Mouse (Mus musculus) lung, embryonic 16.5 days (tissue): Measurements from ENCODE around the gene 4930432M17Rik. TPM values are rescaled to one million over a fixed set of nuclear protein-coding genes. Genes with fewer than 3 reads are reported as not detected.
A peak's percentile ranks its signal among the peaks of the same experiment; 100 is the strongest.

Source experiments
- ATAC-seq: fragments of 200-750 bp; cut with Nextera tagmentation; 2 replicates; pipeline ENCODE4 v1.8.0; 2017; ENCODE audit warnings: low read depth, mild to moderate bottlenecking, moderate library complexity
- H3K27ac ChIP-seq: fragments of 300-500 bp; sonication (generic); 2 replicates; pipeline ENCODE4 v1.5.1; 2014; ENCODE audit warnings: mild to moderate bottlenecking, control low read depth, low read length
- H3K27me3 ChIP-seq: fragments of 300-500 bp; sonication (generic); 2 replicates; pipeline ENCODE4 v1.6.1; 2014; ENCODE audit warnings: low read depth, low read length, mixed read lengths; ENCODE audit not compliant: control insufficient read depth, insufficient read depth
- H3K36me3 ChIP-seq: fragments of 300-500 bp; sonication (generic); 2 replicates; pipeline ENCODE4 v1.6.1; 2014; ENCODE audit warnings: low read length; ENCODE audit not compliant: control insufficient read depth, insufficient read depth
- H3K4me1 ChIP-seq: fragments of 300-500 bp; sonication (generic); replicated peaks from 2 replicates; pipeline ENCODE4 v1.6.1; 2014; ENCODE audit warnings: low read length, mixed read lengths; ENCODE audit not compliant: control insufficient read depth, insufficient read depth
- H3K4me2 ChIP-seq: fragments of 300-500 bp; sonication (generic); 2 replicates; pipeline ENCODE4 v1.6.1; 2014; ENCODE audit warnings: low read depth, low read length, control low read depth
- H3K4me3 ChIP-seq: fragments of 300-500 bp; sonication (generic); 2 replicates; pipeline ENCODE4 v1.5.1; 2014; ENCODE audit warnings: mild to moderate bottlenecking, low read length, control low read depth
- H3K9ac ChIP-seq: fragments of 300-500 bp; sonication (generic); 2 replicates; pipeline ENCODE4 v1.6.1; 2014; ENCODE audit warnings: low read length, control low read depth
- H3K9me3 ChIP-seq: fragments of 300-500 bp; sonication (generic); 2 replicates; pipeline ENCODE4 v1.6.1; 2016; ENCODE audit warnings: low read length; ENCODE audit not compliant: control insufficient read depth
- WGBS: fragments of 180-500 bp; shearing (Covaris S2); extraction: QIAGEN DNeasy Blood & Tissue Kit; methylation state at CpG from one replicate; pipeline ENCODE4 v1.1.7; 2014; 5-methylcytosine and 5-hydroxymethylcytosine counted together
- polyA plus RNA-seq: library from polyadenylated mRNA; unstranded; fragments of >200 nt; fragmentation: Nextera tagmentation; extraction: Ambion mirVana; gene quantifications from 2 replicates; pipeline ENCODE4 v1.2.1, GENCODE M21; 2015

4930432M17Rik gene
- polyA plus RNA-seq, 1 experiment from 2014 or later: not detected

DNA sequence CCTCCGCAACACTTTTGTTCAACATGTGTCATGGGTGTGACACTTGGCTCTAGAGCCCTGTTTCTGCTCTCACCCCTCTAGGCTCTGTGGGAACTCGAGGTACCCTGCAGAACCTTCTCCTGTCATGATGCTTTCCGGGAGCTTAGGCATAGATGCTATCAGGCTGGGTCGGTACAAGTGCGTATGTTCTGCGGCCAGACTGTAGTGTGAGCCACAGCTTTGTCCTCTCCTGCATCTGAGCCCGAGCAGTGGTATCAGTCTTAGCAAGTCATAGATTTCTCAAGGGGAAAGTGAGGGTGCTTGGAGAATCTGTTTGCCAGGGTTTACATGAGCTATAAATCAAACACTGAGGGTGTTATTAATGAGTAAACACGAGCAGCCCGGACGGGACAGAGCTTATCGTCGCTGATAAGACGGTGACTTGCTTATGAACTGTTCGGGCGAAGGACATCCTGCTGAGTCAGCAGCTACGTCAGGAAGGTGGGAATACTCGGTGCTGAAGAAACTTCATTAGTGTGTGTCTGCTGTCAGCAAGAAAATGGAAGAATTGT is 42.7 kb downstream of the 4930432M17Rik start:
- no peak overlapping the region for H3K27ac ChIP-seq
- H3K9me3 ChIP-seq: 0 out of 2 replicates have a peak, but pooled peaks cover 3% of the 10 kb centered on the region
- H3K27me3 ChIP-seq: no peaks in the 10 kb centered on the region
- H3K4me1 ChIP-seq: peaks cover 13% of the 10 kb centered on the region
- H3K36me3 ChIP-seq: no peaks in the 10 kb centered on the region
- peak; percentile 53 for ATAC-seq
- H3K9ac ChIP-seq: no peak overlapping the region
- WGBS: 8% methylated on average over 17 of the region's 17 CpGs
- H3K4me3 ChIP-seq: no peak overlapping the region
- peak overlapping the region; percentile 30; the same call in 1 of the 2 replicates for H3K4me2 ChIP-seq

DNA sequence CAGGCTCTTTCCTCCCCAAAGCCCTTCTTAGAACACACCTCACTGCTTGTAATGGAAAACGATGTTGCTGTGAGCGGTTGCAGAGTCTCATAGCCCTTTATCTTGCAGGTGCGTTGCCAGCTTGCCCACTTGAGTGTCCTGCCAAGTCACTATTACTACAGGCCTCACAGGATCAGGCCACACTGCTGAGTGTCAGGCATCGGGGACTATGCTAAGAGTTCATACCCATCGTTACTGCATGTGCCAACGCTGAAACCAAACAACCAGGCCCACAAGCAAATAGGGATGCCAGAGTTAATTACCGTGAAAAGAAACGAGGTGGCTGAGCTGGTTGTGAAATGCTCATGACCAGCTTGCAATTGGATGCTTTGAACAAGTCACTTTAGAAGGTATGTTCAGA is 43.3 kb downstream of the 4930432M17Rik start:
- 49% methylated on average over 8 of the region's 8 CpGs for WGBS
- peak; percentile 57 for ATAC-seq
- H3K4me2 ChIP-seq: no peak overlapping the region

DNA sequence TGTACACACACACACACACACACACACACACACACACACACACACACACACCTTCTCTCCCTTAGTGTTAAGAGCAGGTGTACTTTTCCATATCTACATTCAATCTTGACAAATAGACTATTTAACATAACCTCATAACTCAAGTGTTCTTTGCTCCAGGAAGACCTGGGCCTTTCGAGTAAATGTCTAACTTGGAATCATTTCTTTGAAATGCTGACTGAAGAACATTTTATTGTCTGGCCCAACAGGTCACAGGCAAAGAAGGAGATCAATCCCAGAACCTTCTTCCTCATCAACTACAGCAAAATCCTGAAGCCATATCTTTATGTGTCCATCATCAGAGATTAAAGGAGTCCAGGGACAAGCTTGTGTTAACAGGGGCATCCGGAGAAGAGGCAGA is 43.9 kb downstream of the 4930432M17Rik start:
- Histone ChIP-seq H3K4me3 (no peak overlapping the region), H3K27me3 (no peaks in the 10 kb centered on the region), H3K36me3 (no peaks in the 10 kb centered on the region), H3K4me1 (peaks cover 13% of the 10 kb centered on the region), H3K4me2 (no peak overlapping the region), H3K9ac (no peak overlapping the region), H3K9me3 (0 out of 2 replicates have a peak, but pooled peaks cover 3% of the 10 kb centered on the region), H3K27ac (no peak overlapping the region)
- no peak for ATAC-seq
- 65% methylated on average over 2 of the region's 2 CpGs for WGBS

More for the DNA sequence above, 43.3 kb downstream of the 4930432M17Rik start:
- no peak overlapping the region; the same call in 1 of the 2 replicates for H3K27ac ChIP-seq
- no peak overlapping the region for H3K4me3 ChIP-seq
- H3K9ac ChIP-seq: no peak overlapping the region
- H3K4me1 ChIP-seq: peaks cover 13% of the 10 kb centered on the region
- 0 out of 2 replicates have a peak, but pooled peaks cover 3% of the 10 kb centered on the region for H3K9me3 ChIP-seq
- H3K36me3 ChIP-seq: no peaks in the 10 kb centered on the region
- H3K27me3 ChIP-seq: no peaks in the 10 kb centered on the region

DNA sequence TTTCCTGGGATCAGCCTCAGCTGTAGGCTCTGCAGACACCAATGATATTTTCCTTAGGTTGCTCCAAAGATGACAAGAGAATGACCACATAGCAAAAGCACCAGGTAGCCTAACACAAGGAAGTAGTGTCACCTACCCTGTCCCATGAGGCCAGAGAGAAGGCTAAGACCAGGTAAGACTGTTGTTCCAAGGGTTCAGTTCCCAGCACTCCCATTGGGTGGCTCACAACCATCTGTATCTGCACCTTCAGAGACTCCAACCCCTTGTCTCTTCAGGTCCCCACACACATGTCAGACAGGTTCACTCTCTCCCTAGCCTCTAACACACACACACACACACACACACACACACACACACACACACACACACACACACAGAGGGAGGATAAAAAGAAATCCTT is 44.8 kb downstream of the 4930432M17Rik start:
- no peak for ATAC-seq
- no peaks in the 10 kb centered on the region for H3K9me3 ChIP-seq
- H3K9ac ChIP-seq: no peak overlapping the region
- H3K27ac ChIP-seq: no peak overlapping the region
- H3K4me1 ChIP-seq: peaks cover 13% of the 10 kb centered on the region
- no peak overlapping the region for H3K4me3 ChIP-seq
- H3K4me2 ChIP-seq: no peak overlapping the region
- H3K27me3 ChIP-seq: no peaks in the 10 kb centered on the region
- no peaks in the 10 kb centered on the region for H3K36me3 ChIP-seq

DNA sequence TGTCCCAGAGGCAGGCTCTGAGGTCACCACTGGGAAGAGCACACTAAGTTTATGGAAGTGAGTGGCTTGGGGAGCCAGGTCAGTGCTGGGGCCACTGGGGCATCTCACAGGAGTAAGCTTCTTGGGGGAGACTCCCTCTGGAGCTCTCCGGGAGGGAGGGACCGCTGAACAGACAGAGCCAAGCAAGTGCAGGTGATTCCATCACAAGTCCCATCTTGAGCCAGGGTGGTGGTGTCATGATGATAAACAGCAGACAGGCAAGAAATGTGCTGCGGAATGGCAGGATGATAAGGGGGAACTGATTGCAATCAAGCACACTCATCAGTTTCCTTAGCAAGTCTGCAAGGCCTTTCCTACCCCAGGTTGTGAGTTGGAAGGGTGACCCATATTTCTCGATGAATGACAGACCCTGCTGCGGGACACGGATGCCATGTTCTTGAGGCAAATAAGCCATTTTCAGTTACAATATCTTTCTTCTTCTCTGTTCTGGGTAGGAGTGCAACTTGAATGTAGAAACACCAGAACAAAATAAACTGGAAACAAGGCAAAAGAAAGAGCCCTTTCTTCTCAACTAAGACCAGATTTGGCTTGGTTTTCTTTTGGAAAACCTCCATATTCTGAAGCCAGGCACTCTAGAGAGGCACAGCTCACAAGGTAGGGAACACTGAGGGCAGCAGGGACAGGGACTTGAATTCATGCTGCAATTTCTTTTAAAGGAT is 45.3 kb downstream of the 4930432M17Rik start:
- H3K4me3 ChIP-seq: no peak overlapping the region

DNA sequence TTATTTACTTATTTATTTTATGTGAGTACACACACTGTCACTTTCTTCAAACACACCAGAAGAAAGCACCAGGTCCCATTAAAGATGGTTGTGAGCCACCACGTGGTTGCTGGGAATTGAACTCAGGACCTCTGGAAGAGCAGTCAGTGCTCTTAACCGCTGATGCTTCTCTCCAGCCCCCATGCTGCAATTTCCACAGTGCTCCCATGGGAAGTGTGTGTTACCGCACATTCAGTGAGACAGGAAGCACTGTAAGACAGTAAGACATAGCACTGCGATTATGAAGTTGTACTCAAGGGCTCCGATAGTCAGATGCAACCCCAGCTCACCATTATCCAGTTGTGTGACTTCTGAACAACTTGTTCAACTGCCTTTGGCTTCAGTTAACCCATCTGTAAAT is 45.9 kb downstream of the 4930432M17Rik start:
- 77% methylated on average over 5 of the region's 5 CpGs for WGBS
- H3K4me2 ChIP-seq: no peak overlapping the region
- no peak overlapping the region for H3K27ac ChIP-seq
- no peaks in the 10 kb centered on the region for H3K27me3 ChIP-seq
- H3K9ac ChIP-seq: no peak overlapping the region
- H3K36me3 ChIP-seq: no peaks in the 10 kb centered on the region
- peaks cover 17% of the 10 kb centered on the region for H3K4me1 ChIP-seq
- ATAC-seq: no peak
- H3K4me3 ChIP-seq: no peak overlapping the region
- no peaks in the 10 kb centered on the region for H3K9me3 ChIP-seq

More for the DNA sequence above, 45.3 kb downstream of the 4930432M17Rik start:
- H3K4me2 ChIP-seq: no peak overlapping the region
- H3K9me3 ChIP-seq: no peaks in the 10 kb centered on the region
- H3K27me3 ChIP-seq: no peaks in the 10 kb centered on the region
- H3K27ac ChIP-seq: no peak overlapping the region
- no peaks in the 10 kb centered on the region for H3K36me3 ChIP-seq
- WGBS: 69% methylated on average over 6 of the region's 6 CpGs
- ATAC-seq: no peak
- no peak overlapping the region for H3K9ac ChIP-seq
- peaks cover 13% of the 10 kb centered on the region for H3K4me1 ChIP-seq

DNA sequence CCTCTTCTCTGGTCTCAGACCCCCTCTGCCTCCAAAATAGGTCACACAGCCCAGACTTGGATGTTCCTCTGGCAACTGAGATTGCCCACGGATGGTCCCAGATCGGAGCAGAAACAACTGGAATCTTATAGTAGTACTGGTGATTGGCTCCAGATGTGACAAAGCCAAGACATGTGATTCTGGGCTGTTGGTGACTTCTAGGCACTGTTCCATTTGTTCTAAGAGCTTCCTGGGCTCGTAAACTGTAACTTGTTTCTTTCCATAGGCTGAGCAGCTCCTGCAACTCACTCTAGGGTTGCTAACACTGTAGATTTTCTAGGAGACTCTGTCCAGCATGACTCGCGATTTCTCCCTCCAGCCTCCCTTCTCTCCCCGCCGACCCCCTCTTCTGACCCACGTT is 48.1 kb downstream of the 4930432M17Rik start:
- WGBS: 68% methylated on average over 8 of the region's 8 CpGs
- no peak overlapping the region for H3K4me2 ChIP-seq
- ATAC-seq: no peak
- H3K9ac ChIP-seq: no peak overlapping the region
- no peaks in the 10 kb centered on the region for H3K36me3 ChIP-seq
- peaks cover 19% of the 10 kb centered on the region for H3K4me1 ChIP-seq
- H3K9me3 ChIP-seq: no peaks in the 10 kb centered on the region
- no peak overlapping the region for H3K27ac ChIP-seq
- no peak overlapping the region for H3K4me3 ChIP-seq
- H3K27me3 ChIP-seq: no peaks in the 10 kb centered on the region

DNA sequence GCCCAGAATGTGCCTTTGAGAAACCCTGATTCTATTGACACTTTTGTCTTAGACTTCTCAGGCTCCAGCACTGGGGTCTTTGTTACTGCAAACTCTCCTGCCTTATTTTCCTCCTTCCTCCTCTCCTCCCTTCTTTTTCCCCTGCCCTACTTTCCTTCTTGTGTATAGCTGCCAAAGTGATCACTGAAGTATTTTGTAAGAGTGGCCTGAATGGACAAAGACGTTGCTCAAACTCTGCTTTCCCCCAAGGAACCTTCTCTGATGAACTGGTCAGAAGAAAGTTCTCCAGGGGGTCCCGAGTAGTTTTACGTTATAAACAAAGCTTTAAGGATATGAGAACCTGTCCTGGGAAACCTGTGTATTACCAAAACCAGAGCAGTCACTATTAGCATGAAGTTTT is 49.1 kb downstream of the 4930432M17Rik start:
- Histone ChIP-seq H3K36me3 (no peaks in the 10 kb centered on the region), H3K9me3 (no peaks in the 10 kb centered on the region), H3K9ac (no peak overlapping the region), H3K4me2 (no peak overlapping the region), H3K27ac (no peak overlapping the region), H3K4me3 (no peak overlapping the region), H3K27me3 (no peaks in the 10 kb centered on the region), H3K4me1 (peaks cover 15% of the 10 kb centered on the region)
- no peak for ATAC-seq
- WGBS: 77% methylated on average over 3 of the region's 3 CpGs

DNA sequence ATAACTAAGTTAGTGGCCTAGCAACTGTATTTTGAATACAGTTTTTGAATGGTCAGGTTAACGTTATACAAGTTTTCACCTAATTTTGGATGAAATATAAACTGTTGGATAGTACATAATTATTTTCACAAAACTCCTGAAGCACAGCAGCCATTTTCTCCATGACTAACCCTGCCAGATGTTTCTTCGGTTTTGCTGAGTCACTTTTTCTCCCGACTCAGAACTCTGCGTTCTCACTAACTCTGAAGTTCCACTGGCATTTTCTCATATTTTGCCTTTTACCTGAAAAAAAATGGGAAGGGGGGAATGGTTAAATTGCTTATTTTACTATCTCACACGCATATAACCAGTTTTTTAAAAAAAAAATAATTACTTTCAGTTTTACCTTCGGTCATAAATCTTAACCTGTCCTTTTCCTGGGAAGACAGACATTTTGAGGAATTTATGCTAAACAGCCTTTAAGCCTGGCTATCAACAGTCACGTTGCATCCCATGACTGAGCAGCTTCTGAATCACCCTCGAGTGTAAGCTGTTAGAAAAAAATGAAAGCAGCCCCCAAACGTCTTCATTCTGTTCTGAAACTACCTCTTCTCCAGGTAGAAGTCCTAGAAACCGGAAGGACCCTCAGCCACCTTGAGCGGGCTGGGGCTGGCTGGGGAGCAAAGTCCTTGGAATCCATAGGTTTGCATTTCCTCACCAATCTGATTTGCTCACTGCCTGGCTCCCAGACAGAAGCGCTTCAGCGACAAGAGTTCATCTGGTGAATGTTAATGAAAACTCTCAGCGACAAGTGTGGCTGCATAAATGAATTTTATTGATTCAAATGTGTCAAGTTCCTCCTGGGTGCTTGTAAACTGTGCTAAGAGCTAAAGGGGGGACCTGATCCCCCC is 50.5 kb downstream of the 4930432M17Rik start:
- no peaks in the 10 kb centered on the region for H3K9me3 ChIP-seq
- no peak for ATAC-seq
- peak overlapping the region; percentile 4; the same call in 1 of the 2 replicates for H3K4me2 ChIP-seq
- WGBS: 38% methylated on average over 14 of the region's 14 CpGs
- H3K27ac ChIP-seq: no peak overlapping the region
- no peaks in the 10 kb centered on the region for H3K27me3 ChIP-seq
- peaks cover 15% of the 10 kb centered on the region for H3K4me1 ChIP-seq
- H3K36me3 ChIP-seq: no peaks in the 10 kb centered on the region
- no peak overlapping the region; the same call in 1 of the 2 replicates for H3K9ac ChIP-seq
- no peak overlapping the region; the same call in 1 of the 2 replicates for H3K4me3 ChIP-seq
